Mouse (Mus musculus): ENCODE results near the gene Krt19.

GRCm38 (mm10) chr11:100191820-100192219 lies 43.4 kb upstream of the Krt19 start:
- TF ChIP-seq CTCF (IDR thresholded peaks at IDR 0.05; ENCODE audit: insufficient read depth, low read depth, low read length) (no peak), POLR2A (IDR thresholded peaks at IDR 0.05; ENCODE audit: insufficient read depth, low read depth, low read length) (no peak)

All from olfactory bulb, adult 2 months (tissue).